Mouse (Mus musculus) adrenal gland, adult 10 weeks (tissue): ENCODE results near the gene Ptges2. TPM values are rescaled to one million over a fixed set of nuclear protein-coding genes. Genes with fewer than 3 reads are reported as not detected.

Experiments used
- polyA plus RNA-seq: library from polyadenylated mRNA; stranded (reverse); fragments of 350-450 nt; fragmentation: Illumina TruSeq; extraction: RNeasy Lipid Tissue Mini Kit (QIAGEN cat#74804); gene quantifications from one replicate; pipeline ENCODE4 v1.2.3, GENCODE M21; 2014; ENCODE audit warnings: low read depth, low replicate concordance

Ptges2 gene
- 4.5 TPM for polyA plus RNA-seq

DNA sequence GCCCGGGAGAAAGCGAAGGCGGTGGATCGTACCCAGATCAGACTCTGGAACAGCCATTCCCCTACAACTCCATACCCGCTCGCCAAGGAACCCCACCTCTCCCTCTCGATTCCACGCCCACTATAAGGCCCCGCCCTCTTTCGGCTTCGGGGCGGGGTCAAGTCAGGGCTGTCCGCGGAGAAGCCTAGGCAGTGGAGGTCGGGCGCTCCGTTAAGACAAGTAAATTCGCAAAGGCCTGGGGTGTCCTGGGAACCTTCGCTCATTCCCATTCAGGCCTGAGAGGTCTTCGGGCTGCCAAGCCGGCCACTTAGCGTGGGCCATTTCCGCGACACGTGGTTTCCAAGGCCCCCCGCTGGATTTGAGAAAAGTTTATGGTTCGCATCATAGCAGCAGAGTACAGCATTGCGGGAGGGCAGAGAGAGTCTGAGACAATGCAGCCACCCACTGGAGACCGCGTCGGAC lies at the start of gene Ptges2:
Gene Ptges2 (plus strand): TSS at position 413 of the 462 bp plus-strand sequence.

DNA sequence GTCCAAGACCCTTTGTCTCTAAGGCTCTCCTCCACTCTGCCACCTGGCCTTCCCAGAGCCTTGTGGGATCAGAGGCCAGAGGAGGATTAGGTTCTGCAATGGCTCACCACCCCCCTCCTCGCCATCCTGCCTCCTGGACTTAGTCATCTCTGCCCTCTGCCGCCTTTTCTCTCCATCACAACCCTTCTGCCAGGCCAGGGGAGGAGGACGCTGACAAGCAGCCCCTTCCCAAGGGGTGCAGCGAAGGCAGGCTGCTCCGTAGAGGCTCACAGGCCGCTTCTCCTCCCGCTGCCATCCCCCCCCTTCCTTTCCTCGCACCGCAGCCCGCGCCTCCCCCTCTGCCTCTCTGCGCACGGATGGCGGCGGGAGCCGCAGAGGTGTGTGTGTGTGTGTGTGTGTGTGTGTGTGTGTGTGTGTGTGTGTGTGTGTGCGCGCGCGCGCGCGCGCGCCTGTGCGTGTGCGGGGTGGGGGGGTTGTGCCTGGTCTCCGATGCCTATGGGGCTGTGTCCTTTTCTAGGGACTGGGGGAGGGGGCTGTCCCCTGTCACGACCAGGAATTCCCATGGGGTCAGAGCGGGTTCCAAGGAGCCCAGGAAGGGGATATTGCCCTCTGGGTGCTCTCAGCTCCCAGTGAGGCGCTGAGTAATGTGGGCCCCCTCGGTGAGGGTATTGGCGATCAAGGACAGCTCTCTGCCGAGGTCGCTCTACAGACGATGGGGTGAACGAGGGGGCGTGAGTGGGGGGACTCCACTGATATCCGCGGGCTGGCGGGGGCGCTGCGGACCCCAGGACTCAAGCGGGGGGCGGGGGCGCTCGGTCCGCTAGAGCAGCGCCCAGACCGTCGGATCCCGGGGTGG lies 43.3 kb upstream of the Ptges2 start, which contains the start of gene Ciz1:
Gene Ciz1 (plus strand): TSS at position 177 of the 856 bp plus-strand sequence.

GRCm38 (mm10) chr2:32353007-32353542 lies 42.6 kb upstream of the Ptges2 start, which contains the start of gene Dnm1:
Gene Dnm1 (minus strand): TSS chr2:32353338.

DNA sequence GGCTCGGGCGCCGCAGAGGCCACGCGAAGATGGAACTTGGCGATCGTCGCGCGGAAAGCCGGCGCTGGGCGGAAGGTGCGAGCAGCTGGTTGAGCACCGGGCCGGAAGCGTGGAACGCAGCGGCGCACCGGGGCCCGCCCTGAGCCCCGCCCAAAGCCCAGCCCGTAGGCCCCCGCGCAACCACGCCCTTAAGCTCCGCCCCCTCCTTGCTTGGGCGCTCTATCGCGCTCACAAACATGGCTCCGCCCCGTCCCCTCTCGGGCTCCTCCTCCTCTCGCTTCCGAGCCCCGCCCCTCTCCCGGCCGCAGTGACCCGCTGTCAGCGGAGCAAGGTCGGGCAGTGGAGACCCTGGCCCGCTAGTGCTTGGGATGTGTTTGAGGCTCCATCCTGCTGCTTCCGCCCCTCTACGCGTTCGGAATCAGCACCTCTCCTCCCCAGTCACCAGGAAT lies 13.9 kb upstream of the Ptges2 start, which contains the start of gene 1110008P14Rik:
Gene 1110008P14Rik (minus strand): TSS at position 164 of the 449 bp plus-strand sequence.

DNA sequence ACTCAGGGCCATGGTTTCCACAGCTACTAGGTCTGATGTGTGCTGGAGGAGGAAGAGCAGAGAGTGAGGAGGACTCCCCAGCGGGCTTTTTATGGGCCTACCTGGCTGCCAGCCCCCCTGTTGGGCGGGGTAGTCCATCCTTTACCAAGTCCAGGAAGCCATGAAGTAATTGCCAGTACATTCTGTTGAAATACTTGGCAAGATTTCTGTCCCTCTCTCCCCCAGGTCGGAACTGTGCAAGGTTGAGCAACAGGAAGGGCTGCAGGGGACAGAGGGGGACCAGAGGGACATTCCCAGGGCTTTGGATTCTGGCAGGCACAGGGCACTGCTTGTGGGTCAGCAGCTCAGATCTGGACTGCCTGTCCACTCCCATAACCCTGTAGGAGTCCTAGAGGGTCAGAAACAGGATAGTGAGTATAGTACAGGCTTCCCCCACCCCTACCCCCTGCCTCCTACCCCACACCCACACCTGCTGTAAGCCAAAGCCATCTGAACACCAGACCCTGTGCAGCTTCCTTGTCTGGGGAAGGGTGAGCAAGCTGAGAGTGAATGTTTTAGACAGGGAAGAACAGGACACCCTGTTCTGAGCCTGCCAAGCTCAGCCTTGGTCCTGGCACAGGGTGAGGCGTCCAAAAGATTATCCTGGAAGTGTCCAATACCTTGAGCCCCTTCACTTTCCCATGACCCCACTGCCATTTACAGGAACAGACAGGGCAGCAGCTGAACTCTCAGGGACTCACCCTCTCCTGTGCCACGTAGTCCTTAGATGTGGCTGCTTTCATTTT lies 7.8 kb upstream of the Ptges2 start, which contains the start of gene Lcn2:
Gene Lcn2 (minus strand): TSS at position 547 of the 785 bp plus-strand sequence.

DNA sequence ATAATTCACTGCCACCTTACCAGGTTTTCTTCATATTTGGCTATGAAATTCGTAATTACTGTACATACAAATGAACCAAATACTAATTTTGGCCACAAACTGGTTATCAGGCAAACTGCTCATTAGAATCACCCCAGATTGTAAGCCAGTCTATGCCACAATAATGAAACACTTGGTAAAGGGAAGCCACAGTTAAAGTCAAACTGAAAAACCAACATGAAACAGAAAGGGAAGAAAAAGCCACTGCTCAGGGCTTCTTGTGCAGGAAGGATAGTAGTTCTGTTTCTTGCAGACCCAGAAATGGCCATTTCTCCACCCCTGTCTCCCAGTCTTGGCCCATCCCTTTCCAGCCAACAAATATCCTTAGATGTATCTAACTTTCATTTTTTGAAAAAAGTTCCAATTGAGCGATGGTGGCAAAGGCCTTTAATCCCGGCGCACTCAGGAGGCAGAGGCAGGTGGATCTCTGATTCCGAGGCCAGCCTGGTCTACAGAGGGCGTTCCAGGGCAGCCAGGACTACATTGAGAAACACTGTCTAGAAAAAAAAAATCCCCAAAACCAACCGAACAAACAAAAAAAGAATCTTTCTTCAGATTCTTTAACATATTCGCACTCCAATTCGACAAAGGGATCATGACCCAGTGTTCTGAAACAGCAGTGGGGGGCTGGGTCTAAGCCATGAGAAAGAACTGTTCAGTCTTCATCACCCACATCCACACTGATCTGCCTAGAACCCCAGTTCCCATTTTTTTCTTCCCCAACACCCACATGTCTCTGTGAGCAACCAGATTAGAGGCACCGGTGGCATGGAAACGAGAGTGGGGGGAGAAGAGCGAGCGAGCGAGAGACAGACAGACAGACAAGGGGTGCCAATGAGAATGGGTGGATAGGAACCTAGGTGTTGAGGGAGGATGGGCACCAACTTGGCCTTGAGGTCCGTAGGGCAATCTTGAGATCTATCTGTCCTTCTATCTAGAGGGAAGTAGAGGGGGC lies 54.4 kb downstream of the Ptges2 start, which contains the start of gene Naif1:
Gene Naif1 (plus strand): TSS at position 697 of the 994 bp plus-strand sequence.

DNA sequence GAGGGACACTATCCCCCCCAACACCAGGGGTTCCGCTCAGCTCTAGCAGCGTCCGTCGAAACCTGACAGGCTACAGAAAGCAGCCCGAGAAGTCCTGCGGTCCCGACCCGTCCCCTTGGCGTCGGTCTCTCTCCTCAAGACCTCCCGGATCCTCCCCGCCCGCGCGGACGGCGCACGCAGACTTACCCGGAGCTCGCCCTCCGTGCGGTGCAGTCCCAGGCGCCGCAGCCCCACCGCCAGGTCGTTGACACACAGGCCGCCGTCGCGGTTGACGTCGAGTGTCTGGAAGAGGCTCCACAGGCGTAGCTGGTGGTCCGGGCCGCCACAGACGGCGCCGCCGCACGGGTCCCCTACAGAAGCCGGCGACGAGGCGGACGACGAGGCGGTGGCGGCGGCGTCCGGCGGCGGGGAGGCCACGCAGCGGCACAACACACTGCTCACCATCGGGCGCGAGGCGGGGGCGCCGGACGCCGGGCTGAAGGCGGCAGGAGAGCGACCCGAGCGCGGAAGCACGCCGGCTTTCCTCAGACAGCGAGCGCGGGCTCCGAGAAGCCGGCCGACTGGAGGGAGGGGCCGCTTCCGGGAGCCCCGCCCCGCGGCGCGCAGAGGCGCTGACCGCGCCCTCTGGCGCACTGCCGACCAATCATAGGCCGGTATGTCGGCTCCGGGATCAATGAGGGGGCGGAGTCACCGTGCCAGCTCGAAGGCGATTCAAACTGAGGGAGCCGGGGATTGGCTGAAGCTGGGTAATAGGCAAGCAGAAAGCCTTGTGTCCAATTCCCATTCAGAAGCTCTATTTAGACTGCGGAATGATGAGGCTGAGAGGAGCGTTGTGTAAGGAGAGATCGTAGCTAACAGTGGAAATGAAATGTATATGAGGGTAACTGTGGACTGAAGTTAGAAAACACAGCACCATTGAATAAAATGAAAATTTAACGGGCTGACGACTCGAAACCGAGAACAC lies 55.5 kb downstream of the Ptges2 start, which contains the start of gene Slc25a25:
Gene Slc25a25 (minus strand): TSS at position 565 of the 964 bp plus-strand sequence.

Other genes starting within 250 kb of the Ptges2 start
- 47.2 TPM for gene Prrc2b, start 244.8 kb upstream of the Ptges2 start, polyA plus RNA-seq
- gene Pomt1, start 159.3 kb upstream of the Ptges2 start, polyA plus RNA-seq, result 13.4 TPM
- gene Uck1, start 135.7 kb upstream of the Ptges2 start, polyA plus RNA-seq, result 31.3 TPM
- 32.3 TPM for gene Golga2, start 108.5 kb upstream of the Ptges2 start, polyA plus RNA-seq
- 367 TPM for gene Swi5, start 107.8 kb upstream of the Ptges2 start, polyA plus RNA-seq
- 8.1 TPM for gene Ciz1, start 43.6 kb upstream of the Ptges2 start, polyA plus RNA-seq
- gene Dnm1, start 42.6 kb upstream of the Ptges2 start, polyA plus RNA-seq, result 2.3 TPM
- gene 1110008P14Rik, start 14.0 kb upstream of the Ptges2 start, polyA plus RNA-seq, result 10.9 TPM
- gene Lcn2, start 7.6 kb upstream of the Ptges2 start, polyA plus RNA-seq, result not detected
- gene Naif1, start 54.6 kb downstream of the Ptges2 start, polyA plus RNA-seq, result 0.82 TPM
- gene Slc25a25, start 55.5 kb downstream of the Ptges2 start, polyA plus RNA-seq, result 10.1 TPM
- 8.6 TPM for gene Fam102a, start 139.4 kb downstream of the Ptges2 start, polyA plus RNA-seq
- 2.4 TPM for gene Dpm2, start 175.0 kb downstream of the Ptges2 start, polyA plus RNA-seq
- not detected for gene Pip5kl1, start 178.9 kb downstream of the Ptges2 start, polyA plus RNA-seq
- gene 9430097D07Rik, start 179.8 kb downstream of the Ptges2 start, polyA plus RNA-seq, result not detected
- gene St6galnac4, start 191.2 kb downstream of the Ptges2 start, polyA plus RNA-seq, result 0.87 TPM
- gene St6galnac6, start 203.8 kb downstream of the Ptges2 start, polyA plus RNA-seq, result 7.6 TPM
- gene Ak1, start 225.9 kb downstream of the Ptges2 start, polyA plus RNA-seq, result 9.0 TPM